Mouse (Mus musculus): ENCODE data around the gene Apobec2. TPM values are rescaled to one million over a fixed set of nuclear protein-coding genes. Genes with fewer than 3 reads are reported as not detected.

Gene Apobec2
- polyA plus RNA-seq, 1 experiment from 2014 or later, result 199 TPM

DNA sequence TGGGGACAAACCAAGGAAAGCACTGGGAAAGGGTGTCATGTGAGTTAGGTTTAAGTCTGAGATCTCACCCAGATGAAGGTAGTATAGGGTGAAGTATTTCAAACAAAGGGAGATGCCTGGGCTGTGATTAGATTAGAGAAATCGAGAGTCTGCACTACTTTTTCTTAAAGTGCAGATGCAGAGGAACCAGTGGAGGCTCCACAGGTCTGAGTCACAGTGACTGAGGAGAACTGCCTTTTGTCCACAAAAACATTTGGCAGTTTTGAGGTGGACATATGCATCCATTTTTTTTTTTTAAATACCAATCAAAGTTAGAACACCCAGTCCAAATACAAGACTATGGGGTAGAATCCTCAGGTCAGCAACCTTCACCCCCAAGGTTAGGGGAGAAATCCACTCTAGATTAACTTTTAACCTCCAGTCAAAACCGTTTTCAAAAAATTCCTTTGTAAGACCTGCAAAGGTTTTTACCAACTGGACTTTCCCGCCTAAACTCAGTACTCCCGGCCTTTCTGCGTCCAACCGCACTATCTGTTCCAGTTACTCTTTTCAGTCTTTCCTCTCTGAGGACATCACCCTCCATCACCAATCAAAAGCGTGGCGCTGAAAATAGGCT is 24.7 kb downstream of the Apobec2 start:
- Histone ChIP-seq H3K27me3 (replicated peaks) (no peaks in the 10 kb centered on the region), H3K9me3 (replicated peaks) (no peaks in the 10 kb centered on the region), H3K27ac (ENCODE audit: poor library complexity, severe bottlenecking) (peak overlapping the region; percentile 99), H3K36me3 (peaks cover 10% of the 10 kb centered on the region), H3K4me2 (peak overlapping the region; percentile 92), H3K4me3 (peak overlapping the region; percentile 82), H3K4me1 (replicated peaks) (peaks cover 41% of the 10 kb centered on the region), H3K9ac (peak overlapping the region; percentile 99)
- ATAC-seq (ENCODE audit: insufficient number of reproducible peaks, low FRiP score), result no peak
- WGBS, result 7% methylated on average over 8 of the region's 8 CpGs

- H3K4me3 ChIP-seq, result 0 out of 2 replicates have a peak overlapping the region, but pooled peaks have one; percentile 82
- H3K9ac ChIP-seq, result no peak overlapping the region
- peaks cover 41% of the 10 kb centered on the region for H3K4me1 ChIP-seq (replicated peaks)
- peak overlapping the region; percentile 92 for H3K4me2 ChIP-seq
- H3K27me3 ChIP-seq (replicated peaks), result no peaks in the 10 kb centered on the region
- no peak overlapping the region for H3K27ac ChIP-seq (ENCODE audit: poor library complexity, severe bottlenecking)
- no peak for ATAC-seq (ENCODE audit: insufficient number of reproducible peaks, low FRiP score)
- 50% methylated on average over 4 of the region's 4 CpGs for WGBS
- H3K9me3 ChIP-seq (replicated peaks), result no peaks in the 10 kb centered on the region
- peaks cover 6% of the 10 kb centered on the region; the same call in 1 of the 2 replicates for H3K36me3 ChIP-seq
These were observed 25.6 kb downstream of the Apobec2 start for GRCm38 (mm10) chr17:48407154-48407553.

GRCm38 (mm10) chr17:48404706-48405105 is 28.0 kb downstream of the Apobec2 start:
- Histone ChIP-seq H3K9me3 (replicated peaks) (no peaks in the 10 kb centered on the region), H3K27me3 (replicated peaks) (no peaks in the 10 kb centered on the region), H3K4me3 (no peak overlapping the region), H3K36me3 (peaks cover 11% of the 10 kb centered on the region), H3K4me2 (no peak overlapping the region), H3K9ac (no peak overlapping the region), H3K27ac (ENCODE audit: poor library complexity, severe bottlenecking) (no peak overlapping the region), H3K4me1 (replicated peaks) (peaks cover 41% of the 10 kb centered on the region)
- no peak for ATAC-seq (ENCODE audit: insufficient number of reproducible peaks, low FRiP score)
- WGBS, result 53% methylated on average over 1 of the region's 1 CpGs

GRCm38 (mm10) chr17:48403848-48404247 is 28.9 kb downstream of the Apobec2 start:
- H3K4me3 ChIP-seq, result no peak overlapping the region
- no peak overlapping the region for H3K9ac ChIP-seq
- 83% methylated on average over 2 of the region's 2 CpGs for WGBS
- no peak overlapping the region for H3K4me2 ChIP-seq
- no peaks in the 10 kb centered on the region for H3K27me3 ChIP-seq (replicated peaks)
- no peak for ATAC-seq (ENCODE audit: insufficient number of reproducible peaks, low FRiP score)
- peaks cover 20% of the 10 kb centered on the region for H3K36me3 ChIP-seq
- no peak overlapping the region for H3K27ac ChIP-seq (ENCODE audit: poor library complexity, severe bottlenecking)
- H3K4me1 ChIP-seq (replicated peaks), result peaks cover 41% of the 10 kb centered on the region
- H3K9me3 ChIP-seq (replicated peaks), result no peaks in the 10 kb centered on the region

- Histone ChIP-seq H3K27me3 (replicated peaks) (no peaks in the 10 kb centered on the region), H3K9ac (no peak overlapping the region), H3K9me3 (replicated peaks) (no peaks in the 10 kb centered on the region), H3K4me2 (no peak overlapping the region), H3K4me3 (no peak overlapping the region), H3K36me3 (peaks cover 30% of the 10 kb centered on the region), H3K27ac (ENCODE audit: poor library complexity, severe bottlenecking) (no peak overlapping the region), H3K4me1 (replicated peaks) (peaks cover 33% of the 10 kb centered on the region)
- ATAC-seq (ENCODE audit: insufficient number of reproducible peaks, low FRiP score), result no peak
- WGBS, result 93% methylated on average over 3 of the region's 3 CpGs
These were observed 30.0 kb downstream of the Apobec2 start for GRCm38 (mm10) chr17:48402751-48403150.

DNA sequence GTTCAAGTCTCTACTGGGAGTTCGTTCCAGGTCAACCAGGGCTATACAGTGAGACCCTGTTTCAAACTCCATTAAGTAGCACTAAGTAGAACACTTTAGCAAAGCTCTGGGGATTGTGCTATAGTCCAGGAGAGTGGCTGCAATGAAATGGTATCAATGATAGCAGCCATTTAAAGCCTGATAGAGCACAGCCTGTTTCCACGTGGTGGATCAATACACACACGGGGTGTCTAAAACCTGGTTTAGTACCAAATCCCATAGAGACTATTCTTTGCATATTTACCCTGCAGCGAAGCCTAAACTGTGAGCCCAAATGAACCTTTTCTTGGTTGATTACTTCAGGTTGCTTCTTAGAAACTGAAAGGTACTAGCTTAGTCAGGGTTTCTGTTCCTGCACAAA is 31.0 kb downstream of the Apobec2 start:
- ATAC-seq (ENCODE audit: insufficient number of reproducible peaks, low FRiP score), result no peak
- Histone ChIP-seq H3K9ac (no peak overlapping the region), H3K36me3 (peaks cover 40% of the 10 kb centered on the region), H3K27ac (ENCODE audit: poor library complexity, severe bottlenecking) (no peak overlapping the region), H3K9me3 (replicated peaks) (no peaks in the 10 kb centered on the region), H3K4me1 (replicated peaks) (peaks cover 25% of the 10 kb centered on the region), H3K27me3 (replicated peaks) (no peaks in the 10 kb centered on the region), H3K4me2 (no peak overlapping the region), H3K4me3 (no peak overlapping the region)
- 86% methylated on average over 4 of the region's 4 CpGs for WGBS

DNA sequence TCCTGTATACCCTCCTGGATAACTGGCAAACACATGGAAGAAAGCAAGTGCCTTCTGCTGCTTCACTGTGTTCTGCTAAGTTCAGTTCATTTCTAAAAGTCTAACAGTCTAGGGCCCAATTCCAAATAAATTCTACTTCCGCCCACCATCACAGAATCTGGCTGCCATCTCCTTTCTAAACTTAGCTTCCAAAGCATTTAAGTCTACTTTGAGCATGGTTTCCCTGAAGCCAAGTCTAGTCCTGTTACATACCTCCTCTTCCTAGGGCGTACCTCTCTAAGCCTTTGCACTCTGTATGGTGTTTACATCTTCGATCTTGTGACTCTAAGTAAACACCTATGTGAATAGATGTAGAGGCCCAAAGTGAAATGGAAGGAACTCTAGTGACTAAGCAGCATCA is 40.1 kb downstream of the Apobec2 start:
- Histone ChIP-seq H3K27me3 (replicated peaks) (no peaks in the 10 kb centered on the region), H3K36me3 (peaks cover 91% of the 10 kb centered on the region), H3K4me1 (replicated peaks) (no peaks in the 10 kb centered on the region), H3K27ac (ENCODE audit: poor library complexity, severe bottlenecking) (no peak overlapping the region), H3K4me2 (no peak overlapping the region), H3K9ac (no peak overlapping the region), H3K4me3 (no peak overlapping the region), H3K9me3 (replicated peaks) (no peaks in the 10 kb centered on the region)
- no peak for ATAC-seq (ENCODE audit: insufficient number of reproducible peaks, low FRiP score)
- WGBS, result 97% methylated on average over 3 of the region's 3 CpGs

DNA sequence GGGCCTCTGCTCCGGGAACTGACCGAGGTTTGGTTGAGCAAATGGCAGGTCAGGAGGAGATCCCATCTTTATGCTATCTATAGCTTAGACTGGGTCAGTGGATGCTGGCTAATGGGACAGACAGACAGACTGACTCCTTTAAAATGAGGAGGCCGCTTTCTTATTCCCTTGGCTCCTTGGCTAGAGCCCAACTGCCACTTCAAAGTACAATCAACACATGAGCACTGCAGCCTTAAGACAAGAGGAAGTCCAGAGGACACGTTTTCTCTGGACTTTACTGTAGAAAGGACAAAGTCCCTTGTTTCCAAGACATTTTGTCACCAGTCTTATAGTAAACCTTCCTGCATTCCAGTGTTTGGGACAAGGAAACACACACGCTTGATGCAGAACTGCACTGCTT is 41.3 kb downstream of the Apobec2 start:
- H3K9me3 ChIP-seq (replicated peaks), result no peaks in the 10 kb centered on the region
- H3K27ac ChIP-seq (ENCODE audit: poor library complexity, severe bottlenecking), result no peak overlapping the region
- H3K4me3 ChIP-seq, result no peak overlapping the region
- no peaks in the 10 kb centered on the region for H3K4me1 ChIP-seq (replicated peaks)
- no peak overlapping the region for H3K4me2 ChIP-seq
- no peaks in the 10 kb centered on the region for H3K27me3 ChIP-seq (replicated peaks)
- WGBS, result 85% methylated on average over 5 of the region's 5 CpGs
- no peak for ATAC-seq (ENCODE audit: insufficient number of reproducible peaks, low FRiP score)
- peaks cover 93% of the 10 kb centered on the region for H3K36me3 ChIP-seq
- no peak overlapping the region for H3K9ac ChIP-seq

GRCm38 (mm10) chr17:48389442-48389841 is 43.3 kb downstream of the Apobec2 start:
- Histone ChIP-seq H3K36me3 (peaks cover 88% of the 10 kb centered on the region), H3K4me2 (no peak overlapping the region), H3K4me3 (no peak overlapping the region), H3K9ac (no peak overlapping the region), H3K4me1 (replicated peaks) (no peaks in the 10 kb centered on the region), H3K27me3 (replicated peaks) (no peaks in the 10 kb centered on the region), H3K9me3 (replicated peaks) (no peaks in the 10 kb centered on the region), H3K27ac (ENCODE audit: poor library complexity, severe bottlenecking) (no peak overlapping the region)
- 73% methylated on average over 5 of the region's 5 CpGs for WGBS
- ATAC-seq (ENCODE audit: insufficient number of reproducible peaks, low FRiP score), result no peak

GRCm38 (mm10) chr17:48388666-48389065 is 44.1 kb downstream of the Apobec2 start:
- H3K4me1 ChIP-seq (replicated peaks), result no peaks in the 10 kb centered on the region
- no peak for ATAC-seq (ENCODE audit: insufficient number of reproducible peaks, low FRiP score)
- 84% methylated on average over 2 of the region's 2 CpGs for WGBS

GRCm38 (mm10) chr17:48385786-48386461 is 46.8 kb downstream of the Apobec2 start:
- WGBS, result 75% methylated on average over 2 of the region's 2 CpGs

More at GRCm38 (mm10) chr17:48388666-48389065, 44.1 kb downstream of the Apobec2 start:
- no peaks in the 10 kb centered on the region for H3K27me3 ChIP-seq (replicated peaks)
- no peak overlapping the region for H3K4me3 ChIP-seq
- H3K4me2 ChIP-seq, result no peak overlapping the region
- H3K9me3 ChIP-seq (replicated peaks), result no peaks in the 10 kb centered on the region
- H3K27ac ChIP-seq (ENCODE audit: poor library complexity, severe bottlenecking), result no peak overlapping the region
- peaks cover 80% of the 10 kb centered on the region for H3K36me3 ChIP-seq
- H3K9ac ChIP-seq, result no peak overlapping the region

More at GRCm38 (mm10) chr17:48385786-48386461, 46.8 kb downstream of the Apobec2 start:
- Histone ChIP-seq H3K9ac (no peak overlapping the region), H3K27ac (ENCODE audit: poor library complexity, severe bottlenecking) (no peak overlapping the region), H3K27me3 (replicated peaks) (no peaks in the 10 kb centered on the region), H3K36me3 (peaks cover 53% of the 10 kb centered on the region), H3K9me3 (replicated peaks) (no peaks in the 10 kb centered on the region), H3K4me2 (no peak overlapping the region), H3K4me1 (replicated peaks) (no peaks in the 10 kb centered on the region), H3K4me3 (no peak overlapping the region)
- no peak for ATAC-seq (ENCODE audit: insufficient number of reproducible peaks, low FRiP score)
